Mouse (Mus musculus) forebrain, postnatal 0 days (tissue): Measurements from ENCODE around the gene Bhlha15. TPM values are rescaled to one million over a fixed set of nuclear protein-coding genes. Genes with fewer than 3 reads are reported as not detected.

Source experiments
- ATAC-seq: fragments of 200-750 bp; cut with Nextera tagmentation; 2 replicates; pipeline ENCODE4 v1.8.0; 2017; ENCODE audit warnings: mild to moderate bottlenecking, moderate library complexity
- DNase-seq: peaks from one replicate; pipeline ENCODE4 v3.0.0-alpha.2; 2015
- H3K27ac ChIP-seq: fragments of 300-500 bp; sonication (generic); 2 replicates; pipeline ENCODE4 v1.5.1; 2014; ENCODE audit warnings: low read depth, mild to moderate bottlenecking, antibody characterized with exemption, low read length, moderate library complexity, mixed read lengths
- H3K27me3 ChIP-seq: fragments of 300-500 bp; sonication (generic); 2 replicates; pipeline ENCODE4 v1.6.1; 2014; ENCODE audit warnings: mild to moderate bottlenecking, low read length, mixed read lengths; ENCODE audit not compliant: insufficient read depth
- H3K36me3 ChIP-seq: fragments of 300-500 bp; sonication (generic); 2 replicates; pipeline ENCODE4 v1.6.1; 2014; ENCODE audit warnings: mild to moderate bottlenecking, moderate library complexity; ENCODE audit not compliant: insufficient read depth
- H3K4me1 ChIP-seq: fragments of 300-500 bp; sonication (generic); 2 replicates; pipeline ENCODE4 v1.6.1; 2014; ENCODE audit warnings: antibody characterized with exemption; ENCODE audit not compliant: insufficient read depth
- H3K4me2 ChIP-seq: fragments of 300-500 bp; sonication (generic); 2 replicates; pipeline ENCODE4 v1.6.1; 2014; ENCODE audit warnings: low read depth, mild to moderate bottlenecking, moderate library complexity
- H3K4me3 ChIP-seq: fragments of 300-500 bp; sonication (generic); 2 replicates; pipeline ENCODE4 v1.5.1; 2014; ENCODE audit warnings: low read depth, low read length, mixed read lengths
- H3K9ac ChIP-seq: fragments of 300-500 bp; sonication (generic); 2 replicates; pipeline ENCODE4 v1.6.1; 2014; ENCODE audit warnings: mild to moderate bottlenecking
- H3K9me3 ChIP-seq: fragments of 300-500 bp; sonication (generic); 2 replicates; pipeline ENCODE4 v1.6.1; 2016; ENCODE audit warnings: low read length
- CTCF ChIP-seq: sonication (generic); IDR thresholded peaks from 2 replicates; pipeline ENCODE4 v1.5.1; 2016; ENCODE audit warnings: antibody characterized with exemption, control low read depth, low read depth
- WGBS: fragments of 180-500 bp; shearing (Covaris S2); extraction: QIAGEN DNeasy Blood & Tissue Kit; methylation state at CpG from one replicate; pipeline ENCODE4 v1.1.7; 2014; 5-methylcytosine and 5-hydroxymethylcytosine counted together
- polyA plus RNA-seq: library from polyadenylated mRNA; unstranded; fragments of >200 nt; fragmentation: Nextera tagmentation; extraction: Ambion mirVana; gene quantifications from 2 replicates; pipeline ENCODE4 v1.2.1, GENCODE M21; 2015
- total RNA-seq: library from RNA; depleted of rRNA; stranded (reverse); fragments of >200 nt; gene quantifications from 2 replicates; pipeline ENCODE4 v1.2.3, GENCODE M21; 2014

Gene Bhlha15
- total and polyA plus RNA-seq, 2 experiments from 2014 or later, result not detected

- H3K4me2 ChIP-seq, result no peak overlapping the region
- WGBS, result 96% methylated on average over 7 of the region's 7 CpGs
Observed at GRCm38 (mm10) chr5:144181249-144181648, 8.8 kb upstream of the Bhlha15 start.

DNA sequence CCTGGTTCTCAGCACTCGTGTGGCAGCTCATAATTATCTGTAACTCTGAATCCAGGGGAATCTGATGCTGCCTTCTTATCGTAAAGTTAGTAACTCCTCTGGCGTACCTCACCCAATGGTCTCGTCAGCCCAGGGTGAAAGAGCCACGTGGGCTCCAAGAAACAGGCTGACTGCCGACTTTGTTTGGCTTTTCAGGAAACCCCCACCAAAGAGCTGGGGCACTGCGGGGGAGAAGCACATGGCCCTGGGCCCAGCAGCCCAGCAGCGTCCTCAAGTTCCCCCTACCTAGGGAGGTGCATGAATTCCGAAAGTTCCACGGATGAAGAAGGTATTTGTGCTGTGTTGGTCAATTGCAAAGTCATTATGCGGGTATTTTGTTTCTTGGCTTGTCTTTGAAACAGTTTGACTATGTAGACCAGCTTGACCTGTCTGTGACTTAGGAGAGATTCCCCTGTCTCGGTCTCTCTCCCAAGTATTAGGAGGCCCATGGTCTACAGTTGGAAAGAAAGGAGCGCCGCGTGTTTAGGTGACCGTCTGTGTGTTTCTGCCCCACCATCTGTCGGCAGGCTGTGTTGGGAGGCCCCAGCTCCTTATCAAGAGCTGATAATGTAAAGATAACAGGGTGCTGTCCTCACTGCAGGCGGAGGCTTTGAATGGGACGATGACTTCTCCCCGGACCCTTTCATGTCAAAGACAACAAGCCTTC, 7.4 kb upstream of the Bhlha15 start:
- no peak for ATAC-seq
- Histone ChIP-seq H3K9ac (no peak overlapping the region), H3K9me3 (no peaks in the 10 kb centered on the region), H3K27ac (no peak overlapping the region), H3K27me3 (no peaks in the 10 kb centered on the region), H3K4me1 (no peaks in the 10 kb centered on the region), H3K4me2 (no peak overlapping the region), H3K36me3 (peaks cover 54% of the 10 kb centered on the region), H3K4me3 (no peak overlapping the region)
- no peak for TF ChIP-seq CTCF
- no peak for DNase-seq
- 85% methylated on average over 20 of the region's 20 CpGs for WGBS

More at GRCm38 (mm10) chr5:144181249-144181648, 8.8 kb upstream of the Bhlha15 start:
- no peak overlapping the region for H3K4me3 ChIP-seq
- no peak overlapping the region for H3K9ac ChIP-seq
- H3K36me3 ChIP-seq, result peaks cover 51% of the 10 kb centered on the region
- H3K27me3 ChIP-seq, result no peaks in the 10 kb centered on the region
- no peak overlapping the region for H3K27ac ChIP-seq
- no peak for TF ChIP-seq CTCF
- no peak for ATAC-seq
- no peaks in the 10 kb centered on the region for H3K4me1 ChIP-seq
- H3K9me3 ChIP-seq, result no peaks in the 10 kb centered on the region
- no peak for DNase-seq

GRCm38 (mm10) chr5:144183248-144183559, 6.9 kb upstream of the Bhlha15 start:
- no peak for TF ChIP-seq CTCF
- WGBS, result 86% methylated on average over 8 of the region's 8 CpGs
- Histone ChIP-seq H3K9me3 (no peaks in the 10 kb centered on the region), H3K4me1 (no peaks in the 10 kb centered on the region), H3K4me3 (no peak overlapping the region), H3K36me3 (peaks cover 56% of the 10 kb centered on the region), H3K4me2 (no peak overlapping the region), H3K27ac (no peak overlapping the region), H3K27me3 (no peaks in the 10 kb centered on the region), H3K9ac (no peak overlapping the region)
- DNase-seq (no peak), ATAC-seq (no peak)

DNA sequence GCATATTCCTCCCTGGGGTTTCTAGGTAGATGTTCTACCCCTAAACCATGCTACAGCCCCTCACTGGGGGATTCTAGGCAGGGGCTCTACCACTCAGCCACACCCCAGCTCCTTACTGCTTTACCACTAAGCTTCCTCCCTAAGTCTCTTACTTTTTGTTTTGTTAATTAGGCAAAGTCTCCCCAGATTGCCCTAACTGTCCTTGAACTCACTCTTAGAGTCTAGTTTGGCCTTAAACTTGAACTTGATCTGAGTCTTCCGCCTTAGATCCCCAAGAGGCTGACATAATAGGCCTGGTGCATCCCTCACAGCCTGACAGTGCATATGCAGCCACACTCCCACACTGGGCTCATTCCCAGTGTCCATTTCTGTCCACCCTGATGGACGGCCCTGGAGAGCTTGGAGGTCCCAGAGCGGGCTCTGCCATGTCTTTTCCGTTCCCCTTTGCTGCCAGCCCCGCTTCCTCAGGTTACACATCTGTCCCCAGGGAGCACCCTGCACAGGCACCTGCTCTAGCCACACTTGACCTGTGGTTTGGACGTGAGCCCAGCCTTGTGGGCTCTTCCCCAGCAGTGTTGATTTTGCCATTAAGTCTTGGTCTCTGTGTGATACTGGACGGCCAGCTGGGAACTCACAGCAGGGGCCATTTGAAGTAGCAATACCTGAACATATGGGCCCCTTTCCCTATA, 6.3 kb upstream of the Bhlha15 start:
- peaks cover 56% of the 10 kb centered on the region for H3K36me3 ChIP-seq
- WGBS, result 88% methylated on average over 7 of the region's 7 CpGs
- no peak overlapping the region for H3K9ac ChIP-seq
- no peaks in the 10 kb centered on the region for H3K9me3 ChIP-seq
- H3K4me1 ChIP-seq, result no peaks in the 10 kb centered on the region
- TF ChIP-seq CTCF, result no peak
- no peak for DNase-seq
- no peak overlapping the region for H3K4me2 ChIP-seq
- no peak overlapping the region for H3K27ac ChIP-seq
- no peak for ATAC-seq
- no peaks in the 10 kb centered on the region for H3K27me3 ChIP-seq
- H3K4me3 ChIP-seq, result no peak overlapping the region

DNA sequence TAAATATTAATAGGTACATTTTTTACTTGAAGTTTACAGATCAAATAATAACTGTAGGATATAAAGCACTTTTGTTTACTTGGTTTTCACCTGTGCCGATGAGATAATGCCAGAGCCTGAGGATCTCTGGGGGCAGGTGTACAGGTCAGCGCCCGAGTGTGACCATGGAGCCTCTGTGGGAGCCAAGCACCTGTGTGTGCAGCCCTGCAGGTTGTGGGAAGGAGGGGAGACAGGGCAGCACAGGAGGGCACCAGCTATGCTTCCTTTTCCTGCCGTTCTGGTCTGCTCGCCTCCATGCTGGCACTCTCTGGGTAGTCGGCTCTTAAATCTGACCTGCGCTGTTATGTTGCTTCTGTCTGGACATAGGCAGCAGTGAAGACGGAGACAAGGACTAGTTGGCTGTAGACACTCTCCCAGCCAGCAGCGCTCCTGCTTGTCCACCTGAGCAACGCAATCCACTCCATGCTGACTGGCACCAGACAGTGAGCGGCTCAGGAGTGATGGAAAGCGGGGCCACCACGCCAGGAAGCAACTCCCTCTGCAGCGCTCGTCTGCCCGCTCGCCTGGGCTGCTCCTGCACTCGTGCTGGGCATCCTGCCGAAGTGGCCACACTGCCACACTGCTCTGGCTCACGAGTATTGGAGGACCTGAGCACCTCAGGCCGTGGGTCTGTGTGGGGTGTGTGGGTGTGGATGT, 5.6 kb upstream of the Bhlha15 start:
- H3K9ac ChIP-seq, result no peak overlapping the region
- no peak overlapping the region for H3K4me2 ChIP-seq
- no peak for DNase-seq
- peaks cover 50% of the 10 kb centered on the region for H3K36me3 ChIP-seq
- H3K9me3 ChIP-seq, result no peaks in the 10 kb centered on the region
- no peaks in the 10 kb centered on the region for H3K27me3 ChIP-seq
- TF ChIP-seq CTCF, result no peak
- no peak overlapping the region for H3K4me3 ChIP-seq
- WGBS, result 91% methylated on average over 21 of the region's 21 CpGs
- H3K4me1 ChIP-seq, result no peaks in the 10 kb centered on the region
- no peak overlapping the region for H3K27ac ChIP-seq
- ATAC-seq, result no peak

DNA sequence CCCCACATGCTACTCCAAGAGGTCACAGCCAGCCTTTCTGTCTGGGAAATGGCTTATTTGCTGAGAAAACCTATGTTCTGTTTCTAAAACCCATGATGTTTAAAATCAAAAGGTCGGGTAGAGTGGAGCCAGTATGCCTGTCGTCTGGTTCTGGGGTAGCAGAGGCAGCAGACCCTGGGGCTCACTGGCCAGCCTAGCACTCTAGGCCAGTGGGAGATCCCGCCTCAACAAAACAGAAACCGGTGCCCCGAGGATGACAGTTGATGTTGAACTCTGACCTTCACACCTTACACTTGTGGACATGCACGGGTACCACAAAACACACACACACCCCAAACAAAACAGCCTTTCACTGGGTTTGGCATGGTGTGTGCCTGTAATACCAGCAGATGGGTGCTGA, 1.7 kb upstream of the Bhlha15 start:
- no peak overlapping the region for H3K27ac ChIP-seq
- no peak for TF ChIP-seq CTCF
- H3K9ac ChIP-seq, result no peak overlapping the region
- H3K4me3 ChIP-seq, result no peak overlapping the region
- H3K36me3 ChIP-seq, result peaks cover 33% of the 10 kb centered on the region
- no peak for ATAC-seq
- 0 out of 2 replicates have a peak, but pooled peaks cover 4% of the 10 kb centered on the region for H3K4me1 ChIP-seq
- H3K9me3 ChIP-seq, result no peaks in the 10 kb centered on the region
- 86% methylated on average over 6 of the region's 6 CpGs for WGBS
- H3K4me2 ChIP-seq, result no peak overlapping the region
- DNase-seq, result no peak
- no peaks in the 10 kb centered on the region for H3K27me3 ChIP-seq

- Histone ChIP-seq H3K9ac (no peak overlapping the region), H3K9me3 (no peaks in the 10 kb centered on the region), H3K4me2 (no peak overlapping the region), H3K4me3 (no peak overlapping the region), H3K27ac (no peak overlapping the region), H3K36me3 (peaks cover 26% of the 10 kb centered on the region), H3K27me3 (no peaks in the 10 kb centered on the region), H3K4me1 (0 out of 2 replicates have a peak, but pooled peaks cover 4% of the 10 kb centered on the region)
- TF ChIP-seq CTCF, result no peak
- WGBS, result 82% methylated on average over 7 of the region's 7 CpGs
- DNase-seq (no peak), ATAC-seq (no peak)
Observed at GRCm38 (mm10) chr5:144189327-144189726, 759 bp upstream of the Bhlha15 start.
